In genomic region chr15:86124359-86124758, GRCm38 (mm10) we compare ENCODE assay signal across 8 mouse cellular contexts.
DNase-seq lines count a peak whose midpoint lies in the region; ATAC-seq and TF ChIP-seq lines count a peak whose summit lies in the region.

No protein-coding gene starts in this region.

- TF ChIP-seq CTCF in C2C12 (IDR thresholded peaks at IDR 0.05; ENCODE audit: control insufficient read depth, insufficient read depth, insufficient read length) = peak; percentile 71
- peak; percentile 76 for TF ChIP-seq CTCF in kidney, postnatal 0 days (IDR thresholded peaks at IDR 0.05; ENCODE audit: low read depth)
- peak; percentile 55; the same call in 1 of the 2 replicates for TF ChIP-seq CTCF in olfactory bulb, adult 2 months (IDR thresholded peaks at IDR 0.05; ENCODE audit: insufficient read depth, low read depth, low read length)

- peaks cover 1% of the 10 kb centered on the region for H3K79me3 ChIP-seq in C2C12 (ENCODE audit: low read depth)

- no peak overlapping the region for H3K9ac ChIP-seq in kidney, postnatal 0 days (ENCODE audit: low read depth, low read length)
- no peak overlapping the region for H3K9ac ChIP-seq in liver, embryonic 13.5 days

- peak; percentile 66 for DNase-seq in T-cell, adult 2 months (ENCODE audit: low spot score)
- DNase-seq in cerebellum, postnatal 36 days = peak; percentile 85 to 90
- DNase-seq in gastrocnemius, adult 8-10 months (ENCODE audit: low spot score in 2 of 2) = peak; percentile 64 to 68
- DNase-seq in kidney, postnatal 0 days (ENCODE audit: low spot score) = peak; percentile 72
- DNase-seq in liver, embryonic 13.5 days = peak; percentile 65
- peak; percentile 78 to 81 for DNase-seq in thymus, postnatal 36 days

- no peak overlapping the region for H3K4me3 ChIP-seq in C2C12 (ENCODE audit: insufficient read depth, poor library complexity, severe bottlenecking)
- no peak overlapping the region for H3K4me3 ChIP-seq in kidney, postnatal 0 days (replicated peaks; ENCODE audit: low read depth, low read length)
- H3K4me3 ChIP-seq in liver, embryonic 13.5 days (replicated peaks) = no peak overlapping the region
- H3K4me3 ChIP-seq in olfactory bulb, adult 2 months (ENCODE audit: insufficient read depth, low read depth, low read length) = no peak overlapping the region

- H3K9me3 ChIP-seq in kidney, postnatal 0 days (replicated peaks; ENCODE audit: low read length) = no peaks in the 10 kb centered on the region
- H3K9me3 ChIP-seq in liver, embryonic 13.5 days (replicated peaks) = no peaks in the 10 kb centered on the region

- no peak overlapping the region for H3K4me2 ChIP-seq in kidney, postnatal 0 days (ENCODE audit: low read length)
- H3K4me2 ChIP-seq in liver, embryonic 13.5 days = no peak overlapping the region

- H3ac ChIP-seq in C2C12 (ENCODE audit: control insufficient read depth, insufficient read length, low read depth) = no peak overlapping the region

- no peaks in the 10 kb centered on the region for H3K27me3 ChIP-seq in C2C12 (ENCODE audit: control insufficient read depth, insufficient read depth, insufficient read length)
- no peaks in the 10 kb centered on the region for H3K27me3 ChIP-seq in kidney, postnatal 0 days (ENCODE audit: insufficient read depth, low read length)
- no peaks in the 10 kb centered on the region for H3K27me3 ChIP-seq in liver, embryonic 13.5 days

- H3K27ac ChIP-seq in kidney, postnatal 0 days = no peak overlapping the region
- H3K27ac ChIP-seq in liver, embryonic 13.5 days = 0 out of 2 replicates have a peak overlapping the region, but pooled peaks have one; percentile 34
- H3K27ac ChIP-seq in olfactory bulb, adult 2 months (ENCODE audit: insufficient read depth, low read depth, low read length) = no peak overlapping the region

- peaks cover under 1% of the 10 kb centered on the region for H3K79me2 ChIP-seq in C2C12 (ENCODE audit: control insufficient read depth, insufficient read depth)

- peaks cover 95% of the 10 kb centered on the region for H3K36me3 ChIP-seq in C2C12 (ENCODE audit: control insufficient read depth, insufficient read depth)
- peaks cover 37% of the 10 kb centered on the region for H3K36me3 ChIP-seq in kidney, postnatal 0 days (ENCODE audit: insufficient read depth, low read length)
- peaks cover 86% of the 10 kb centered on the region for H3K36me3 ChIP-seq in liver, embryonic 13.5 days

- WGBS in kidney, postnatal 0 days = 41% methylated on average over 1 of the region's 1 CpGs
- 50% methylated on average over 1 of the region's 1 CpGs for WGBS in liver, embryonic 13.5 days (ENCODE audit: insufficient replicate concordance)
- 17% methylated on average over 1 of the region's 1 CpGs for WGBS in olfactory bulb, adult 2 months

- TF ChIP-seq POLR2A in olfactory bulb, adult 2 months (IDR thresholded peaks at IDR 0.05; ENCODE audit: insufficient read depth, low read depth, low read length) = no peak

- no peak for ATAC-seq in kidney, postnatal 0 days (replicated peaks; ENCODE audit: low FRiP score, low read depth)
- peak; percentile 60 for ATAC-seq in liver, embryonic 13.5 days (ENCODE audit: low read depth)

- H3K4me1 ChIP-seq in kidney, postnatal 0 days (replicated peaks; ENCODE audit: insufficient read depth, low read length) = no peaks in the 10 kb centered on the region
- peaks cover 18% of the 10 kb centered on the region for H3K4me1 ChIP-seq in liver, embryonic 13.5 days (replicated peaks)
- H3K4me1 ChIP-seq in olfactory bulb, adult 2 months (ENCODE audit: control insufficient read depth, insufficient read depth, low read length) = peaks cover 13% of the 10 kb centered on the region; the same call in 1 of the 2 replicates

TF ChIP-seq in C2C12, 6 proteins besides CTCF, POLR2A, EP300 and RAD21:
- no peak for TF ChIP-seq MAX (IDR thresholded peaks at IDR 0.05)
- TF ChIP-seq FOSL1 (IDR thresholded peaks at IDR 0.05; ENCODE audit: insufficient read depth, low read length, poor library complexity, severe bottlenecking) = no peak
- no peak for TF ChIP-seq CEBPB (IDR thresholded peaks at IDR 0.05; ENCODE audit: low read depth)
- no peak for TF ChIP-seq MYOD1 (IDR thresholded peaks at IDR 0.05; ENCODE audit: control insufficient read depth, insufficient read length, low read depth)
- TF ChIP-seq MYOG (IDR thresholded peaks at IDR 0.05; ENCODE audit: control insufficient read depth, extremely low read depth, insufficient read length) = no peak
- TF ChIP-seq USF1 (IDR thresholded peaks at IDR 0.05; ENCODE audit: low read depth) = no peak
